Mouse (Mus musculus) cerebellum, adult 2 months (tissue): ENCODE results near the gene Myof. TPM values are rescaled to one million over a fixed set of nuclear protein-coding genes. Genes with fewer than 3 reads are reported as not detected.

ENCODE experiments used
- DNase-seq, 2 experiments: peaks; one replicate each; pipeline ENCODE4 v3.0.0; 2021
- H3K27ac ChIP-seq: fragments of 200-500 bp; 2 replicates; pipeline ENCODE4 v1.5.1; 2012; ENCODE audit warnings: low read length, control low read depth, inconsistent platforms; ENCODE audit not compliant: insufficient read depth
- H3K27me3 ChIP-seq: fragments of 200-500 bp; 2 replicates; pipeline ENCODE4 v1.6.1; 2012; ENCODE audit warnings: inconsistent platforms, mild to moderate bottlenecking, low read length, moderate library complexity; ENCODE audit not compliant: control insufficient read depth, insufficient read depth
- H3K4me1 ChIP-seq: fragments of 200-500 bp; 2 replicates; pipeline ENCODE4 v1.6.1; 2011; ENCODE audit warnings: low read length; ENCODE audit not compliant: control insufficient read depth, insufficient read depth
- H3K4me3 ChIP-seq: fragments of 200-500 bp; replicated peaks from 2 replicates; pipeline ENCODE3; 2011; ENCODE audit warnings: mild to moderate bottlenecking, low read depth, low read length, control low read depth; ENCODE audit not compliant: insufficient read depth
- CTCF ChIP-seq: fragments of 200-500 bp; IDR thresholded peaks from 2 replicates; pipeline ENCODE4 v1.5.1; 2011; ENCODE audit warnings: low read depth, mild to moderate bottlenecking, control low read depth, low read length, moderate library complexity, borderline replicate concordance; ENCODE audit not compliant: insufficient read depth
- POLR2A ChIP-seq: fragments of 200-500 bp; IDR thresholded peaks from 2 replicates; pipeline ENCODE4 v1.6.1; 2011; ENCODE audit warnings: low read length, control low read depth, borderline replicate concordance; ENCODE audit not compliant: insufficient read depth
- WGBS: fragments of 180-500 bp; shearing (Covaris S2); methylation state at CpG from one replicate; pipeline ENCODE4 v1.1.7; 2018; 5-methylcytosine and 5-hydroxymethylcytosine counted together
- polyA plus RNA-seq: library from polyadenylated mRNA; depleted of rRNA; stranded (reverse); fragments of >200 nt; gene quantifications from 2 replicates; pipeline ENCODE4 v1.2.3, GENCODE M21; 2012

Myof gene
- polyA plus RNA-seq, 1 experiment = 2.1 TPM

- H3K4me1 ChIP-seq = no peaks in the 10 kb centered on the region
- no peak overlapping the region for H3K27ac ChIP-seq
- DNase-seq = no peak
- WGBS = 51% methylated on average over 10 of the region's 10 CpGs
- H3K4me3 ChIP-seq = no peak overlapping the region
- no peaks in the 10 kb centered on the region for H3K27me3 ChIP-seq
- TF ChIP-seq CTCF (no peak), POLR2A (no peak)
These were observed 15.4 kb downstream of the Myof start for GRCm38 (mm10) chr19:38027881-38028521.

DNA sequence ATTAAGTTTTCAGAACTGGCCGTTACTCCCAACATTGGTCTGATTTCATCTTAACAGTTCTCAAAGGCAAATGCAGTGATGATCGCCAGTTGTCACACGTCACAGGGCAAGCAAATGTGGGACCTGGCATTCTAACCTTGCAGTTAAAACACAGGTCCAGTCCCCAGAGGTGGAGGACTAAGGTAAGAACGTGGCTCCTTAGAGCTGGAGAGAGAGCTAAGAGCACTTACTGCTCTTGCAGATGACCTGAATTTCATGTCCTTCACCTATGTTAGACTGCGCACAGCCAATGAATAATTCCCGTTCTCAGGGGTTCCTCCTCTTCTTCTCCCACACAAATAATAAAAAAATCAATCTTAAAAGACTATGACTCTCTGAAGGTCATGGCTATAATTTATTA lies 16.0 kb downstream of the Myof start:
- DNase-seq = no peak
- no peak overlapping the region for H3K27ac ChIP-seq
- no peak for TF ChIP-seq CTCF
- TF ChIP-seq POLR2A = no peak
- no peaks in the 10 kb centered on the region for H3K4me1 ChIP-seq
- H3K4me3 ChIP-seq = no peak overlapping the region
- no peaks in the 10 kb centered on the region for H3K27me3 ChIP-seq
- WGBS = 89% methylated on average over 6 of the region's 6 CpGs

- Histone ChIP-seq H3K27ac (no peak overlapping the region), H3K4me1 (no peaks in the 10 kb centered on the region), H3K27me3 (no peaks in the 10 kb centered on the region), H3K4me3 (no peak overlapping the region)
- no peak for DNase-seq
- WGBS = 54% methylated on average over 8 of the region's 8 CpGs
- TF ChIP-seq CTCF = no peak
- TF ChIP-seq POLR2A = no peak
These were observed 17.2 kb downstream of the Myof start for GRCm38 (mm10) chr19:38026211-38026624.

GRCm38 (mm10) chr19:38025254-38026041 lies 17.9 kb downstream of the Myof start:
- no peaks in the 10 kb centered on the region for H3K4me1 ChIP-seq
- TF ChIP-seq POLR2A = no peak
- TF ChIP-seq CTCF = no peak
- 48% methylated on average over 9 of the region's 9 CpGs for WGBS
- no peaks in the 10 kb centered on the region for H3K27me3 ChIP-seq
- no peak overlapping the region for H3K4me3 ChIP-seq
- no peak for DNase-seq
- H3K27ac ChIP-seq = no peak overlapping the region

- H3K4me1 ChIP-seq = no peaks in the 10 kb centered on the region
- H3K4me3 ChIP-seq = no peak overlapping the region
- no peak for TF ChIP-seq CTCF
- no peak for TF ChIP-seq POLR2A
- no peak for DNase-seq
- 28% methylated on average over 4 of the region's 4 CpGs for WGBS
- no peaks in the 10 kb centered on the region for H3K27me3 ChIP-seq
- no peak overlapping the region for H3K27ac ChIP-seq
These were observed 19.8 kb downstream of the Myof start for GRCm38 (mm10) chr19:38023603-38024002.

DNA sequence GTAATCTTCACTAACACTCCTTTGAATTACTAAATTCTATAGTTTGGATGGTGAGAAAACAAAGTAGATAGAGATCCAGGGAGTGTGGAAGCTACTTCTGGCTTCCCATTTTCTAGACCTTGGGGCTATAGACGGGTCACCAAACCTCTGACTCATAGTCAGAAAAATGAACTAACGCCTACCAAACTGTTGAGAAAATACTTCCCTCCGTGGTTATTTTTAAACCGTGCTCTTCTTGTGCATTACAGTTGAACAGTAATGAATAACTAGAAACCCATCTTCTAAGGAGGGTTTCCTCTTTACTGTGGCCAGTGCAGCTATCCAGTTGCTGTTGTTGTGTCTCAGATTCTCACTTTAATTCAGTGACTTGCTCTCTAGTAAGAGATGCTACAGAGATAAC lies 20.7 kb downstream of the Myof start:
- DNase-seq = no peak
- Histone ChIP-seq H3K27me3 (no peaks in the 10 kb centered on the region), H3K27ac (no peak overlapping the region), H3K4me3 (no peak overlapping the region), H3K4me1 (no peaks in the 10 kb centered on the region)
- TF ChIP-seq CTCF (no peak), POLR2A (no peak)
- 84% methylated on average over 4 of the region's 4 CpGs for WGBS

GRCm38 (mm10) chr19:38015873-38016254 lies 27.5 kb downstream of the Myof start:
- 73% methylated on average over 1 of the region's 1 CpGs for WGBS
- Histone ChIP-seq H3K27me3 (no peaks in the 10 kb centered on the region), H3K4me1 (no peaks in the 10 kb centered on the region), H3K4me3 (no peak overlapping the region), H3K27ac (no peak overlapping the region)
- DNase-seq = no peak
- TF ChIP-seq CTCF (no peak), POLR2A (no peak)
